Mouse (Mus musculus): ENCODE measurements around the gene Nat9. TPM values are rescaled to one million over a fixed set of nuclear protein-coding genes. Genes with fewer than 3 reads are reported as not detected.

Nat9 gene
- polyA plus RNA-seq (2014; fragmentation: Nextera tagmentation; extraction: Ambion mirVana), result 16.5 and 16.6 TPM in 2 replicates

DNA sequence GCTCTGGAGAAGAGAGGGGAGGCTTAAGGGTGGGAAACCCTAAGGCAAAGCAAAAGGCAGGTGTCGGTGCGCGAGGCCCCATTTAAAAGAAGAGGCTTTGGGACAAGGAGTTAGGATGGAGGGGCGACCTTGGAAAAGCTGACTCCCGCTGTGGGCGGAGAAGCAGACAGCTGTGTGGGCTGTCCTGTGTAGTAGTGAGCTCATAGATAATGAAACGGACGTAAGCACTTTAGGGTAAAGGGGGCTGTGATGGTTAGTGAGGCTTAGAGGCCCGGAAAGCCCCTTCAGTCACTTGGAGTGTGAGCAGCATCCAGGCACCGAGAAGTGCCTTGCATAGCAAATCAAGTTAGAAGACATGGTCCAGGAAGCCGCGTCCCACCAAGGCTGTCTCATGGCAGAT, at the start of gene Nat9:
Gene Nat9, minus strand, starts transcription at position 167 of the 400 bp plus-strand sequence.
- Histone ChIP-seq H3K9ac (ENCODE audit: low read length) (peak within 1 kb of the TSS; percentile 86), H3K4me3 (ENCODE audit: control insufficient read depth in 1 of 2, insufficient read depth in 1 of 2, low read depth in 1 of 2, low read length in 2 of 2) (peak within 1 kb of the TSS; percentile 67 to 71), H3K27ac (replicated peaks in 1 of 2; ENCODE audit: control insufficient read depth in 1 of 2, insufficient read depth in 1 of 2, low read depth in 2 of 2, low read length in 2 of 2) (peak within 1 kb of the TSS; percentile 66 to 75), H3K27me3 (ENCODE audit: control insufficient read depth, insufficient read depth, low read length) (no peaks in the 10 kb centered on the region), H3K4me2 (ENCODE audit: low read length) (peak within 1 kb of the TSS; percentile 94), H3K36me3 (ENCODE audit: control insufficient read depth, insufficient read depth, low read length) (0 out of 2 replicates have a peak, but pooled peaks cover 9% of the 10 kb centered on the region), H3K4me1 (ENCODE audit: control insufficient read depth in 2 of 2, insufficient read depth in 2 of 2, low read length in 2 of 2) (peaks cover 12 to 21% of the 10 kb centered on the region in 2 experiments), H3K9me3 (ENCODE audit: control insufficient read depth, low read length) (no peaks in the 10 kb centered on the region)
- ATAC-seq (ENCODE audit: insufficient number of reproducible peaks, insufficient read depth, low FRiP score, low read depth), result no peak; the same call in 1 of the 2 replicates
- 7% methylated on average over 12 of the region's 12 CpGs for WGBS

DNA sequence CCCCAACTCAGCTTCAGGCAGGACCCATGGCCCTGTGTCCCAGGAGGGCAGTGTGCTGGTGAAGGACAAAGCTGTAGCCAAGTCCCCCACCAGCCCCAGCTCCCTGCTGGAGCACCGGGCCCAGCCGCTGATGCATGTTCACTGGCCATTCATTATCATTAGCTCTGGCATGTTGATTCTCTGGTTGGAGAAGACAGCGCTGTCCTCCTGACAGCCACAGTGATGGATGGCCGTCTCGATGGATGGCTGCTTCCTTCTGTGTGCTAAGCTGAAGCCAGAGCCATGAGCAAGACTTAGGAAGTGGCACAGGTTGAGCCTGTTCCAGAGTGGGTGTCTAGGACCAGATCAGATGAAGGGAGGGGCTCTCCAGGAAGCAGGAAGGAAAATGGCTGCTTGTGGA, 48.9 kb upstream of the Nat9 start:
- no peak overlapping the region for H3K4me3 ChIP-seq (ENCODE audit: control insufficient read depth in 1 of 2, insufficient read depth in 1 of 2, low read depth in 1 of 2, low read length in 2 of 2)
- no peak overlapping the region for H3K9ac ChIP-seq (ENCODE audit: low read length)
- no peak for ATAC-seq (ENCODE audit: insufficient number of reproducible peaks, insufficient read depth, low FRiP score, low read depth)
- H3K36me3 ChIP-seq (ENCODE audit: control insufficient read depth, insufficient read depth, low read length), result 0 out of 2 replicates have a peak, but pooled peaks cover 2% of the 10 kb centered on the region
- H3K27ac ChIP-seq (replicated peaks in 1 of 2; ENCODE audit: control insufficient read depth in 1 of 2, insufficient read depth in 1 of 2, low read depth in 2 of 2, low read length in 2 of 2), result no peak overlapping the region
- H3K4me1 ChIP-seq (ENCODE audit: control insufficient read depth in 2 of 2, insufficient read depth in 2 of 2, low read length in 2 of 2), result peaks cover 14% of the 10 kb centered on the region in 2 experiments
- no peaks in the 10 kb centered on the region for H3K9me3 ChIP-seq (ENCODE audit: control insufficient read depth, low read length)
- H3K4me2 ChIP-seq (ENCODE audit: low read length), result no peak overlapping the region
- 36% methylated on average over 5 of the region's 5 CpGs for WGBS
- 0 out of 2 replicates have a peak, but pooled peaks cover 7% of the 10 kb centered on the region for H3K27me3 ChIP-seq (ENCODE audit: control insufficient read depth, insufficient read depth, low read length)

DNA sequence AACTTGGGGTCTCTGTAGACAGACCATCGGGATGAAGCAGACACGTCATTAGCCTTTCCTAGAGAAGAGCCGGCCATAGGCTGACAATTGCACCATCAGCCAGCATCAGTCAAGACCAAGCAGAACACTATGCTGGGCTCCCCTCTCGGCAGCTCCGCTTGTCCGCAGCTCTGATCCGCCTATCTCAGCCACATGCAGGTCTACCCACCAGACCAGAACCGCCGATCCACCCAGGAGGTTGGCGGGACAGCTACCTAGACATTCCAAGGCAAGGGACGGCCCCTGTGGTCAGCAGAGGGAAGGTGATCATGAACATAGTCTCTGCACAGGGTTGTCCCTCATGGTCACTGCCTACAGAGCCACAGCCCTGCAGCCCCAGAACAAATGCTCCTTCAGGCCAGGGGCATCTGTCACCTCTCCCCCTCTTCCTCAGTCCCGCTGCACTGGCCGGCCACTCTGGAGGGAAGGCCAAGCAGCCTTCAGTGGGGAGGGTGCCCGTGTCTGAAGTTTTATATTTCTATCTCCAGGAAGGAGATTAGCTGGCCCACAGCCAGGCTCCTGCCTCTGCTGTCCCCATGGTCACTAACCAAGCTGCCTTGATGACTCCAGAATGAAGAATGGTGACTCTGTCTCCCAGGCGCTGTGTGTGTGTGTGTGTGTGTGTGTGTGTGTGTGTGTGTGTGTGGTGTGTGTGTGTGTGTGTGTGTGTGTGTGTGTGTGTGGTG, 46.8 kb upstream of the Nat9 start:
- 55% methylated on average over 15 of the region's 15 CpGs for WGBS
- H3K4me2 ChIP-seq (ENCODE audit: low read length), result no peak overlapping the region
- ATAC-seq (ENCODE audit: insufficient number of reproducible peaks, insufficient read depth, low FRiP score, low read depth), result no peak

DNA sequence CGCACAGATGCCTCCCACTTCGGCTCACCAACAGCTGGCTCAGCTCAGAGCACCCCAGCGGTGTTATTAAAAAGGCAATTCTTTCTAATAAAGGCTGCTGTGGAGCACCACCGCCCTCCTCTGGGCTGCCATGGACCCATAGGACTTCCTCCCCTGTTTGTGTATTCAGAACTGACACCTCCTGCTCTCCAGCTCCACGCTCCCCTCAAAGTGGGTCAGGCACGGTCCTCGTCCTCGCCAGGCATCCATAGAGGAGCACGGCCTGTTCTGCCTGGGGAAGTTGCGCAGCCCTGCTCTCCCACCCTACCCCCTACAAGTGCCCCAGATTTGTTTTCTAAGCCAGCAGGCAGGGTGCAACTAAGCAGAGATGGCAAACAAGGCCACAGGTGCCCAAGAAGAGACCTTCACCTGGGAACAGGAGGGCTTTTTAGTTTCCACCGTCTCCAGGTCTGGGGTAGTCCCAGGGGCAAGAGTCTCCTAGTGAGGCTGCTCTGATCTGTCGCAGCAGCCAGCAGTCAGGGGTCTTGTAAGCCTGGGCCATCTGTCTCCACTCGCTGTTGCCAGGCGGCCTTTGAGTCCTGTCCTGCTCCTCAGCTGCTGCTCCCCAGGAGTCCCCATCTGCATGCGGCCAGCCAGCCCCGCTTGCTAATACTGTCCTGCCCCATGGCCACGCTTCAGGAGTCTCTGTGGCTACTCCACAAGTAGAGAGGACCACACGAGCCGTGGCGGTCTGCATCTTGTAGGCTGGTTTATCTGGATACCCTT, 46.0 kb upstream of the Nat9 start:
- H3K4me1 ChIP-seq (ENCODE audit: control insufficient read depth in 2 of 2, insufficient read depth in 2 of 2, low read length in 2 of 2), result peaks cover 26 to 32% of the 10 kb centered on the region in 2 experiments
- H3K9ac ChIP-seq (ENCODE audit: low read length), result no peak overlapping the region
- WGBS, result 73% methylated on average over 20 of the region's 20 CpGs
- no peak for ATAC-seq (ENCODE audit: insufficient number of reproducible peaks, insufficient read depth, low FRiP score, low read depth)
- H3K27ac ChIP-seq (replicated peaks in 1 of 2; ENCODE audit: control insufficient read depth in 1 of 2, insufficient read depth in 1 of 2, low read depth in 2 of 2, low read length in 2 of 2), result no peak overlapping the region
- H3K36me3 ChIP-seq (ENCODE audit: control insufficient read depth, insufficient read depth, low read length), result no peaks in the 10 kb centered on the region
- no peak overlapping the region for H3K4me3 ChIP-seq (ENCODE audit: control insufficient read depth in 1 of 2, insufficient read depth in 1 of 2, low read depth in 1 of 2, low read length in 2 of 2)
- no peak overlapping the region for H3K4me2 ChIP-seq (ENCODE audit: low read length)
- no peaks in the 10 kb centered on the region for H3K9me3 ChIP-seq (ENCODE audit: control insufficient read depth, low read length)
- 0 out of 2 replicates have a peak, but pooled peaks cover 7% of the 10 kb centered on the region for H3K27me3 ChIP-seq (ENCODE audit: control insufficient read depth, insufficient read depth, low read length)

More for the DNA sequence above, 46.8 kb upstream of the Nat9 start:
- no peaks in the 10 kb centered on the region for H3K9me3 ChIP-seq (ENCODE audit: control insufficient read depth, low read length)
- peaks cover 20 to 25% of the 10 kb centered on the region in 2 experiments for H3K4me1 ChIP-seq (ENCODE audit: control insufficient read depth in 2 of 2, insufficient read depth in 2 of 2, low read length in 2 of 2)
- H3K36me3 ChIP-seq (ENCODE audit: control insufficient read depth, insufficient read depth, low read length), result no peaks in the 10 kb centered on the region
- no peak overlapping the region for H3K4me3 ChIP-seq (ENCODE audit: control insufficient read depth in 1 of 2, insufficient read depth in 1 of 2, low read depth in 1 of 2, low read length in 2 of 2)
- H3K9ac ChIP-seq (ENCODE audit: low read length), result no peak overlapping the region
- H3K27ac ChIP-seq (replicated peaks in 1 of 2; ENCODE audit: control insufficient read depth in 1 of 2, insufficient read depth in 1 of 2, low read depth in 2 of 2, low read length in 2 of 2), result no peak overlapping the region
- 0 out of 2 replicates have a peak, but pooled peaks cover 7% of the 10 kb centered on the region for H3K27me3 ChIP-seq (ENCODE audit: control insufficient read depth, insufficient read depth, low read length)

DNA sequence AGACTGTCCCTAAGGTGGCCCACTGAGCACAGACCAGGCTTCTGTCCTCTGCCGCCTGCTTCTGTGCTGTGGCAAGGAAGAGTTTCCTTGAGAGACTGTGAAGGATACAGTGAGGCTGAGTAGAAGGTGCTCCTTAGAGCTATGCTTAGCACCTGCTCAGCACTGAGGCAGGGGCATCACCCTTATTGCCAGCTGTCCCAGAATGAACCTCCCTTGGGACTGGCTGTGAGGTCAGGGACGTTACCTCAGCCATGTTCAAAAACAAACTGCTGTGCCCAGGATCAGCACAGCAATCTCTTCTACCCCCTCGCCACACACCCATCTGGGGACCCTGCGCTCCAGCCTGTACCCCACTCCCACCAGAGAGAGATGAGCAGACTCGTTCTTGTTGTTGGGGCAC, 45.2 kb upstream of the Nat9 start:
- no peaks in the 10 kb centered on the region for H3K9me3 ChIP-seq (ENCODE audit: control insufficient read depth, low read length)
- WGBS, result 82% methylated on average over 5 of the region's 5 CpGs
- no peak overlapping the region for H3K4me2 ChIP-seq (ENCODE audit: low read length)
- H3K27ac ChIP-seq (replicated peaks in 1 of 2; ENCODE audit: control insufficient read depth in 1 of 2, insufficient read depth in 1 of 2, low read depth in 2 of 2, low read length in 2 of 2), result no peak overlapping the region
- H3K9ac ChIP-seq (ENCODE audit: low read length), result no peak overlapping the region
- 0 out of 2 replicates have a peak, but pooled peaks cover 7% of the 10 kb centered on the region for H3K27me3 ChIP-seq (ENCODE audit: control insufficient read depth, insufficient read depth, low read length)
- ATAC-seq (ENCODE audit: insufficient number of reproducible peaks, insufficient read depth, low FRiP score, low read depth), result no peak
- H3K4me1 ChIP-seq (ENCODE audit: control insufficient read depth in 2 of 2, insufficient read depth in 2 of 2, low read length in 2 of 2), result peaks cover 30 to 36% of the 10 kb centered on the region in 2 experiments
- H3K4me3 ChIP-seq (ENCODE audit: control insufficient read depth in 1 of 2, insufficient read depth in 1 of 2, low read depth in 1 of 2, low read length in 2 of 2), result no peak overlapping the region
- no peaks in the 10 kb centered on the region for H3K36me3 ChIP-seq (ENCODE audit: control insufficient read depth, insufficient read depth, low read length)

DNA sequence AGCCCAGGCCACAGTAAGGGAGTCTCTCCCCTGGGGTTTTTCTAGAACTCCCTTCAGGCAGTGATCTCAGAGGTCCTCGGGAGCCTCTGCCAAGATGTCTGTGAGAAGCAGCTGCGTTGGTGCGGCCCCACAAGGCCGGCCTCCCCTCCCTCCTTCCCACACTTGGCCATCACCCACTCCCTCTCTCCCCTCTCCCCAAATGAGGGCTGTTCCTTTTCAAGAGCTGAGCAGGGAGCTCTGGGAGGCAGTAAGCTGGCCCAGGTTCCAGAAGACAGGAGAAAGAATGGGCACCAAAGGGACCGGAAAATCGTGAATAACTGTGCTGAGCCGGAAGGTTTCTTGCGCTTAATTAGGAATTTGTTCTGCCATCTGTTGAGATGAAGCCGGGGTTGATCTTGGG, 44.3 kb upstream of the Nat9 start:
- H3K4me3 ChIP-seq (ENCODE audit: control insufficient read depth in 1 of 2, insufficient read depth in 1 of 2, low read depth in 1 of 2, low read length in 2 of 2), result no peak overlapping the region
- H3K9me3 ChIP-seq (ENCODE audit: control insufficient read depth, low read length), result no peaks in the 10 kb centered on the region
- no peak overlapping the region for H3K27ac ChIP-seq (replicated peaks in 1 of 2; ENCODE audit: control insufficient read depth in 1 of 2, insufficient read depth in 1 of 2, low read depth in 2 of 2, low read length in 2 of 2)
- H3K4me2 ChIP-seq (ENCODE audit: low read length), result no peak overlapping the region
- H3K27me3 ChIP-seq (ENCODE audit: control insufficient read depth, insufficient read depth, low read length), result 0 out of 2 replicates have a peak, but pooled peaks cover 7% of the 10 kb centered on the region
- H3K9ac ChIP-seq (ENCODE audit: low read length), result no peak overlapping the region
- no peaks in the 10 kb centered on the region for H3K36me3 ChIP-seq (ENCODE audit: control insufficient read depth, insufficient read depth, low read length)
- ATAC-seq (ENCODE audit: insufficient number of reproducible peaks, insufficient read depth, low FRiP score, low read depth), result no peak
- 71% methylated on average over 9 of the region's 9 CpGs for WGBS
- H3K4me1 ChIP-seq (ENCODE audit: control insufficient read depth in 2 of 2, insufficient read depth in 2 of 2, low read length in 2 of 2), result peaks cover 38 to 46% of the 10 kb centered on the region in 2 experiments

DNA sequence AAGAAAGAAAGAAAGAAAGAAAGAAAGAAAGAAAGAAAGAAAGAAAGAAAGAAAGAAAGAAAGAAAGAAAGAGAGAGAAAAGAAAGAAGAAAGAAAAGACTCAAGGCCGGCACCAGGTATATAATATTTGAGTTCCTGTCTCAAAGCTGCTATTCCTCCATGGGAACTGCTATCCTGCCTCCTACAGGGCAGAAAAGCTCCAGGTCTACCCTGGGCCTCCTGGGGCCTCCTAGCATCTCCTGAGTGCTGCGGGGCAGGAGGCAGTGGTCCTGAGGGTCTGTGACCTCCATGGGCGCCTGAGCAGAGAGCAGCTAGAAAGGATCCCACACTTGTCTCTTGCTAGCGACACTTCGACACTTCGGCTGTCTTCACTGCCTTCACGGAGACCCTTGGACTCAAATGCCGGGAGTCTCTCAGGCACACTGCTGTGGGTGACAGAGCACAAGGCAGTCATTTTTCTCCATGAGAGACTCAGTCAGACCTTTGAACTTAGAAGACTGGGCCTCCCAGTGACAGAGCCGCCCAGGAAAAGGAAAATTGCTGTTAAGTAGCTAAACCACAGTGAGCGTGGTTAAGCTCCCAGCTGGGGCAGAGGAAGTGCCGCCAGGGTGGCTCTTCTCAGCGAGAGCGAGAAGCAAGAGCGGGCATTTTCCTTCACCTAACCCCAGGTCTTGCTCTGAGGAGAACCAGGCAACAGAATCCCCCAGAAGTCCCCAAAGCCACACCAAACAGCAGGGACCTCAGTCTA, 43.7 kb upstream of the Nat9 start:
- WGBS, result 69% methylated on average over 14 of the region's 14 CpGs
- Histone ChIP-seq H3K9ac (ENCODE audit: low read length) (no peak overlapping the region), H3K27me3 (ENCODE audit: control insufficient read depth, insufficient read depth, low read length) (0 out of 2 replicates have a peak, but pooled peaks cover 7% of the 10 kb centered on the region), H3K4me1 (ENCODE audit: control insufficient read depth in 2 of 2, insufficient read depth in 2 of 2, low read length in 2 of 2) (peaks cover 41 to 50% of the 10 kb centered on the region in 2 experiments), H3K36me3 (ENCODE audit: control insufficient read depth, insufficient read depth, low read length) (no peaks in the 10 kb centered on the region), H3K27ac (replicated peaks in 1 of 2; ENCODE audit: control insufficient read depth in 1 of 2, insufficient read depth in 1 of 2, low read depth in 2 of 2, low read length in 2 of 2) (no peak overlapping the region), H3K4me3 (ENCODE audit: control insufficient read depth in 1 of 2, insufficient read depth in 1 of 2, low read depth in 1 of 2, low read length in 2 of 2) (no peak overlapping the region), H3K4me2 (ENCODE audit: low read length) (no peak overlapping the region), H3K9me3 (ENCODE audit: control insufficient read depth, low read length) (no peaks in the 10 kb centered on the region)
- no peak for ATAC-seq (ENCODE audit: insufficient number of reproducible peaks, insufficient read depth, low FRiP score, low read depth)

Measured in heart, embryonic 14.5 days (tissue).